Mouse (Mus musculus): ENCODE data around the gene Sh3glb2.

Sh3glb2 gene

GRCm38 (mm10) chr2:30380564-30381376 lies 21.6 kb upstream of the Sh3glb2 start:
- DNase-seq (ENCODE audit: low spot score) = no peak

DNA sequence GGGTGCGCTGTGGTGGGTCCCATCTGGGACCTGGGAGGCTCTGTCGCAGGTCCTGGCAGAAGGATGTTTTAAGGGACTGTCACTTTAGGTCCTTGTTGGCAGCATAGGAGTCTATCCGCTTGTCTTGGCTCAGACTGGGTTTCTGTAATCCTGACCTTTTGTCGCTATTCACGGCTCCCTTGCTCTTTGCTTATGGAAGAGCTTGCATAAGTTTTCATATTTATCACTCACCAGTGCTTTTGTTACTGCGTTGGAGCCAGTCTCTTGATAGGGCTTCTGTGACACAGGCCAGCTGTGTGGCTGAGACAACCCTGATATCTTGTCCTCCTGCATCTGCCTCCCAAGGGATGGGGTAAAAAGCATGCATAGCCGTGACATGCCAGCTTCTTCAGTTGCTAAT lies 20.2 kb upstream of the Sh3glb2 start:
- DNase-seq (ENCODE audit: low spot score) = no peak

DNA sequence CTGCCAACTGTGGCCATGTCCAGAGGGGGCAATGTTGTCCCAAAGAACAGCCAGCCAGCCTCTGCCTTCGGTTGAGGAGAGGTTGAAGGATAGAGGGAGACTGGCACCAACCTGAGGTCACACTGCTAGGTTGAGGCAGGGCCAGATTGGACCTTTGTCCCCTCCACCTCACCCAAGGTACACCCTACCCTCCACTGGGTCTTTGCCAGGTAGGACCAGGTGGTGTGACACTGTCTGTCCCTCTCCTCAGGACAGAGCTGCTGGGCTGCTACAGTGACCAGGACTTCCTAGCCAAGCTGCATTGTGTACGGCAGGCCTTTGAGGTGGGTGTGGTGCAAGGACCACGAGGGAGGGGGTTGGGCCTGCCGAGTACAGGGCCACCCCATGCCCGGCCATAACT lies 18.6 kb upstream of the Sh3glb2 start:
- DNase-seq (ENCODE audit: low spot score) = no peak

GRCm38 (mm10) chr2:30375893-30376292 lies 16.8 kb upstream of the Sh3glb2 start:
- no peak for DNase-seq (ENCODE audit: low spot score)

GRCm38 (mm10) chr2:30372726-30373125 lies 13.6 kb upstream of the Sh3glb2 start:
- DNase-seq (ENCODE audit: low spot score) = no peak

DNA sequence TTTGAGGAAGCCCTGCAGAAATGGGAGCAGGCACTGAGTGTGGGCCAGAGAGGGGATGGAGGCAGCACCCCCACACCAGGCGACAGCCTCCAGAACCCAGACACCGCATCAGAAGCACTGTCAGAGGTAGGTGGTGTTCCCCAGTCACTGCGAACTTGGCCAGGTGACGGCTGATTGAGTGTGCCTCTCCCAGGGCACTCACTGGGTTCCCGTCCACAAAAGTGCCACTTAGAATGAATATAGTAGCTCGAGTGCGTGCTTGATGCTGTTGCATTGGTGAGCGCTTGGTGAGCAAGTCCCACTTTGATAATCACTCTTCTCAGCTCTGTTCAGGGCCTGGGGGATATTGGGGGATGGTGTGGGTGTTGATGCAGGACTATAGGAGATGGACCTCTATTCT lies 12.4 kb upstream of the Sh3glb2 start:
- no peak for DNase-seq (ENCODE audit: low spot score)

DNA sequence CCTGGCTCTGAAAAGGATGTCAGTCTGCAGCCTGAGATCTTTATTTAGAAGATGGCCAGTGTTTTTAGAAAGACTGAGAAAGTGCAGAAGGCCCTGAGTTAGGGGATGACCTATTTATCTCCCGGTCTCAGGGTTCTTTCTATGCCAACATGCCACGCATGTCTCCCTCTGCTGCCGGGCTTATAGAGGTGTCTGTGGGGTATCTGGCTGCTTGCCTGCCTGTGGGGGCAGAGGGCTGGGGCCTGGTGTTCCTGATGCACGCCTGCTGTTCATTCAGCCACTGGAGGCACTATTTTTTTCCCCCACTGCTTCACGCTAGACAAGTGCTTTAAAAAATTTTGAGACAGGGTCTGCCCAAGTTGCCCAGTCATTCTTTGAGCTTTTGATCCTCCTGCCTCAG lies 7.1 kb upstream of the Sh3glb2 start:
- DNase-seq (ENCODE audit: low spot score) = peak; percentile 68

- no peak for DNase-seq (ENCODE audit: low spot score)
Measured at GRCm38 (mm10) chr2:30365281-30366069, 6.3 kb upstream of the Sh3glb2 start.

GRCm38 (mm10) chr2:30363773-30364650 lies 4.9 kb upstream of the Sh3glb2 start, which contains the start of gene Miga2:
Gene Miga2, plus strand, starts transcription at chr2:30364233.
- DNase-seq (ENCODE audit: low spot score) = peak; percentile 98

GRCm38 (mm10) chr2:30362865-30363264 lies 3.7 kb upstream of the Sh3glb2 start:
- no peak for DNase-seq (ENCODE audit: low spot score)

GRCm38 (mm10) chr2:30360626-30361025 lies 1.5 kb upstream of the Sh3glb2 start:
- DNase-seq (ENCODE audit: low spot score) = no peak

GRCm38 (mm10) chr2:30357552-30358510 lies 1.3 kb downstream of the Sh3glb2 start:
- DNase-seq (ENCODE audit: low spot score) = peak; percentile 55

GRCm38 (mm10) chr2:30356906-30357305 lies 2.2 kb downstream of the Sh3glb2 start:
- no peak for DNase-seq (ENCODE audit: low spot score)

DNA sequence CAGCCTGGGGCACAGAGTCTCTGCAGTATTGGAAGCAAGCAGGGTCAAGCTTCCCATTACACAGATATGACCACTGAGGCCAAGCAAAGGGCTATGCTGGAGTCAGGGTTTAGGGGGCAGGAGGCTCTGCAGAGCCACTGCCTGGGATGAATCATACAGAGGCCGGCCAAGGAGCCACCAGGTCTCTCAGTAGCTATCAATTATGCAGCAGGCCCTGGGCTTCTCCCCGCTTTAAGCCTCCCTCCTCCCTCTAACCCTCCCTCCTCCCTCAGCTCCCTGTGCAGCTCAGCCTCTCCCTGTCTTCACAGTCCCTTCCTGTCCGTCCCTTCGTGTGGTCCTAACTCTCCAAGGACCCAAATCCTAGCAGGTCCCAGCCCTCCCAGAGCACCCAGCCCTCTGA lies 2.9 kb downstream of the Sh3glb2 start:
- peak; percentile 64 for DNase-seq (ENCODE audit: low spot score)

DNA sequence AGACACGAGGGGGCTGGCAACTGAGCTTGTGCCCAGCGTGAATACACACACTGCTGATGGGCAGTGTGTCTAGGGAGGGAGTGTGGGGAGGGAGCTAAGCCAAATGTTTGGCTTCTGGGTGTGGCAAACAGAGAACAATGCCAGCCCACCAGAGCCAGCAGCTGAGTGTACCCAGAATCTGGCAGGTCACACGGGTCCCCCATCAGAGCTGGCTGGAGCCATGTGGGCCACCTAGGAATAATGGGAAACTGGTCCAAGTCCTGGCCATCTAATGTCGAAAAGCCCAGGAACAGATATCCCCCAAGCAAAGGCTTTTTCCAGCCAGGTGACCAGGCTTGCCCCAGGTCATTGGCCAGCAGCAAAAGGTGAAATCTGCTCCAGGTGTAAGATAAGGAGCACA lies 3.3 kb downstream of the Sh3glb2 start:
- no peak for DNase-seq (ENCODE audit: low spot score)

DNA sequence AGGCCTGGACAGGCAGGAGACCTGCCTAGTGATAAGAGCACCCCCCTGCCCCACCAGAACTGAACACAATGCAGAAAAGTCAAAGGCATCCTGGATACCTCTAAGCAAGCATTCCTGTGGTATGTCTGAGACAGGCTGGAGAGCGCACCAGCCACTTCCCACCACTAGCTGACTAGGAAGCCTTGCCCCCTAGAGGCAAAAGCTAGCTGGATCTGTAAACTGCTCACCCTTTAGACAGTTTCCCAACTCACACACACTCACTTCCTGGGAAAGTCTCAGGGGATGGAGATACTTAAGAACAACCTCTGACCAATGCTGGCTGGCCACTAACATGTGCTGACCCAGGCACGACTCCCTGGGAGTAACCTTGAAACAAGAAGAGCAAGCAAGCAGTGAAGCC lies 8.0 kb downstream of the Sh3glb2 start:
- DNase-seq (ENCODE audit: low spot score) = peak; percentile 33

DNA sequence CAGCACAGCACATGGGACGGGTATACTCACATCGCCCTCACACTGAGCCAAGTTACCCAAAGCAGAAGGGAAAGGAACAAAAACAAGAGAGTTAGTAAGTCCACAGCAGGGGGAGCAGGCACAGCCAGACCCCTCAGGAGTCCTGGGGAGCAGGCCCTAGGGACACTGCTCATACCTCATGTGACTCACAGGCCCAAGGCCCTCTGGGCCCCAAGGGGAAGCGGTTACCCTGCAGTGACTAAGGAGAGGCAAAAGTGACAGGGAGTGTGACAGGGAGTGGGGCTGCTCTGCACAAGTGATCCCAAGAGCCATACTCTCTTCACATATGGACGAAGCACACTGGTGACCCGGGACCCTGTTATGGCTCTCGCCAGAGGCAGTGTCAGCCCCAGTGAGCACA lies 9.9 kb downstream of the Sh3glb2 start:
- DNase-seq (ENCODE audit: low spot score) = no peak

- DNase-seq (ENCODE audit: low spot score) = no peak
Measured at GRCm38 (mm10) chr2:30345971-30346676, 13.0 kb downstream of the Sh3glb2 start.

DNA sequence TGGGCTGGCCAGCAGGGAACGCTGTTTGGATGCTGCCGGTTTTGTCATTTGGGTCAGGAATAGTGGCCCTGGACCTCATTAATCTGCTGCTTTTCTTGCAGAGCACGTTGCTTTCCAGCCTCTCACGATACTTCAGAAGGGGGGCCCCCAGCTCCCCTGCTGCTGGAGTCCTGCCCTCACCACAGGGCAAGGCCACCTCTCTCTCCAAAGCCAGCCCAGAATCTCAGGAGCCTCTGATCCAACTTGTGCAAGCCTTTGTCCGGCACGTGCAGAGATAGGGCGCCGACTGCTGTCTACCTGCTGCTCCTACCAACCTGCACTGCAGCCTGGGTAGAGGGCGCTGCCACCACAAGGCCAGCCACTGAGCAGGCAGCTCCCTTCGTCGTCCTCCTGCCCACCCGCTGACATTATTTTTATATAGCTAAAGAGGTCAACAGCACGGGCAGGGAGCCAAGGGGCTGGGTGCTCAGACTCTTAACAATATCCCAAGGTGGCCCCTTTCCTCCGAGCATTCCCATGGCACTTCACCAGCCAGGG lies 15.5 kb downstream of the Sh3glb2 start:
- DNase-seq (ENCODE audit: low spot score) = no peak

GRCm38 (mm10) chr2:30342544-30342943 lies 16.6 kb downstream of the Sh3glb2 start:
- no peak for DNase-seq (ENCODE audit: low spot score)
